Mouse (Mus musculus) cortical plate, adult 2 months (tissue): ENCODE results near the gene Cbx7. TPM values are rescaled to one million over a fixed set of nuclear protein-coding genes. Genes with fewer than 3 reads are reported as not detected.

Experiments used
- H3K27ac ChIP-seq: fragments of 200-500 bp; 2 replicates; pipeline ENCODE4 v1.5.1; 2012; ENCODE audit warnings: low read length, control low read depth, inconsistent platforms; ENCODE audit not compliant: insufficient read depth
- H3K4me1 ChIP-seq: fragments of 200-500 bp; 2 replicates; pipeline ENCODE4 v1.6.1; 2011; ENCODE audit warnings: low read length; ENCODE audit not compliant: control insufficient read depth, insufficient read depth
- H3K4me3 ChIP-seq: fragments of 200-500 bp; 2 replicates; pipeline ENCODE4 v1.5.1; 2011; ENCODE audit warnings: mild to moderate bottlenecking, low read length, control low read depth; ENCODE audit not compliant: insufficient read depth
- CTCF ChIP-seq: fragments of 200-500 bp; IDR thresholded peaks from 2 replicates; pipeline ENCODE4 v1.5.1; 2011; ENCODE audit warnings: mild to moderate bottlenecking, control low read depth, low read length; ENCODE audit not compliant: insufficient read depth; ENCODE audit errors: extremely low read depth
- POLR2A ChIP-seq: fragments of 200-500 bp; IDR thresholded peaks from 2 replicates; pipeline ENCODE4 v1.6.1; 2011; ENCODE audit warnings: mild to moderate bottlenecking, low read length, control low read depth; ENCODE audit not compliant: insufficient read depth; ENCODE audit errors: extremely low read depth
- polyA plus RNA-seq: library from polyadenylated mRNA; depleted of rRNA; stranded (reverse); fragments of >200 nt; gene quantifications from 2 replicates; pipeline ENCODE4 v1.2.3, GENCODE M21; 2012

Cbx7 gene
- polyA plus RNA-seq, 1 experiment = 58.4 TPM

DNA sequence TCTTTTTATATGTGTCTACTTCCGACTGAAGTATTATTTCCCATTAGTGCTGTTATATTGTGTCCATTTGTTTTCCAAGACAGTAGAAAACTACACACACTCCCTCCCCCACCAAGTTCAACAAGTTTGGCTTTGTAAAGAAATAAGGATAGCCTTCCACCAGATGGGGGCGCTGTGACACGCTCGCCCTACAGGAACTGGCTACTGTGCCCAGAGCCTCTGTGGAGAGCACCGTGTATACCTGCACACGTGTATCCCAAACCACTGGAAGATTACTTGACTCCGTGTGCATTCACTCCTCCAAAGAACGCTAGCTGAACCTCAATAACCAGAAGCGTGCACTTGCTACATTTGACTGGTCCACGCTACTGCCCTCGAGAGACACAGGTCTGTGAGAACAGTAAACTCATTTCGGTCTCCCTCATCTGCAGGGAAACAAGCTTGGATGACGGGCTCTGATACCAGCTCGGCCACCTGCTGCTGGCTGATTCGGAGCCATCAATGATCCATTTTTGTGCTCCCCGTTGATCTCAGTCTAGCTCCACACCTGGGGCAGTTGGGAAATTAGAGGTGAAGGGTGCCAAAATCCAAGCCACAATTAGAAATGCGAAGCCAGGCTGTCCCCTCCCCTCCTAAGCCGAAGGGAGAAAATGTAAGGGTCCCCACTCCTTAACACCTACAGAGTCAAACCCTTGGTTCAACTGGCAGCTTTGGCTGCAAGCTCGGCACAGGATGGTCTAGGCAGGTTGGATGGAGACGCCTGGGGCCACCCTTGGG is 79.3 kb downstream of the Cbx7 start, which contains the start of gene Apobec3:
Apobec3 (plus strand) TSS at position 224 of the 777 bp plus-strand sequence.
- peak within 1 kb of the TSS; percentile 32 for H3K4me3 ChIP-seq
- H3K4me1 ChIP-seq = no peaks in the 10 kb centered on the region
- TF ChIP-seq POLR2A (no peak), CTCF (peak; percentile 59)
- H3K27ac ChIP-seq = no peak within 1 kb of the TSS

DNA sequence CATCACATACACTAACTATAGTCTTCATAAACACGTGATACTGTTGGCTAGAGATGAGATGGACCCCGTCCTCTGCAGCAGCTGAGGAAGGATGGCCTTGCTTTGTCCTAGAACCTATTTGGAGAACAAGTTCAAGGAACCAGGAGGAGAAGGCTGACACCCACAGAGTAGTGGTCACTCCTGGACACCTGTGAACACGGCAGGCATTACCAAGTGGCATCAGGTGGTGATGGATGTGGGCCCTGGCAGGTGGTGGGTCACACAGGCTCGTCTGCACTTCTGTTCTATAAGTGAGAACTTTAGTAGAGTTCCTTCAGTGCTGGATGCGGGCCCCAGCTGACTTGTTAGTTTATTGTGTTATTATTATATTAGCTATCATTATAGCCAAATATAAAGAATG is 86.1 kb downstream of the Cbx7 start:
- no peak overlapping the region for H3K27ac ChIP-seq
- TF ChIP-seq POLR2A (no peak), CTCF (no peak)

DNA sequence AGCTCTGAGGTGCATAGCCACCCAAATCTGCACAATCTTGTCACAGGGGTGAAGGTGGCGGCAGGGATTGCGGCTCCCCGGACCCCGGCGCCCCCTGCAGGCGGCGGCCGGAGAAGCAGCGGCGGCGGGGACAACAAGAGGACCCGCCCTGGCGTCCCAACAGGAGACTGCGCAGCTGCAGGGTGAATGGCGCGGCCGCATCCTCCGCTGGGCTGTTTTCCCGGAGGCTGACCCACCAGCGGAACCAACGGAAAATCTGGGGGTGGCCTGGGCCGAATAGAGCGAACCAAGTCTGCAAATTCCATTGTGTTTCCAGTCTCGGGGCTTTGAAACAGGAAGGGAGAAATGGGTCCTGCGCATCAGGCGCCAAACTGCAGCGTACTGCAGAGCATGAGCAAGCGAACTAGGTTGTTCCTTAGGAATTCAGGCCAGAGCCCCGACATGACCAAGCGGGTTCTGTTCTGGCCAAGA is 87.5 kb downstream of the Cbx7 start:
- H3K4me1 ChIP-seq = peaks cover 2% of the 10 kb centered on the region; the same call in 1 of the 2 replicates
- TF ChIP-seq CTCF = peak; percentile 50
- TF ChIP-seq POLR2A = peak; percentile 65

More for the DNA sequence above, 86.1 kb downstream of the Cbx7 start:
- Histone ChIP-seq H3K4me3 (no peak overlapping the region), H3K4me1 (no peaks in the 10 kb centered on the region)

GRCm38 (mm10) chr15:79882623-79883267 is 88.2 kb downstream of the Cbx7 start:
- Histone ChIP-seq H3K4me3 (peak overlapping the region; percentile 45), H3K27ac (peak overlapping the region; percentile 30), H3K4me1 (peaks cover 2% of the 10 kb centered on the region; the same call in 1 of the 2 replicates)
- TF ChIP-seq POLR2A = peak; percentile 51
- TF ChIP-seq CTCF = no peak

More for the DNA sequence above, 87.5 kb downstream of the Cbx7 start:
- peak overlapping the region; percentile 45 for H3K4me3 ChIP-seq
- H3K27ac ChIP-seq = peak overlapping the region; percentile 70

DNA sequence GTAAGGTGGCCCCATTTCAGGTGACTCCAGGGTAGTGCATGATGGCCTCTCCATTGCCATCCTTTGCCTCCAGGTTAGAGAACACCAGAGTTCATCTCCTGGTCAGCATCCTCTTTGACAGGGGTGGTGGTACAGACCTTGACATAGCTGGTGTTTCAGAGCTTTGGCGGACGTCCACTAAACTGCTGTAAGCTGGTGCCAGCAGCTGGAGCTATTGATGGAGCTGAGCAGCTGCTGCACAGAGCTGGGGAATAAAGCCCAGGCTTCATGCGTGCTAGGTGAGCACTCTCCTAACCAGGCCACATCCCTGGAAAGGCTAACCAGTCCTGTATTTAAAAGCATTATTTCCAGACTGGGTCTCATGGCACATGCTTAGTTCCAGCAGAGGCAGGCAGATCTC is 90.4 kb downstream of the Cbx7 start:
- Histone ChIP-seq H3K4me3 (no peak overlapping the region), H3K4me1 (peaks cover 2% of the 10 kb centered on the region; the same call in 1 of the 2 replicates), H3K27ac (no peak overlapping the region)
- TF ChIP-seq CTCF = no peak
- no peak for TF ChIP-seq POLR2A

DNA sequence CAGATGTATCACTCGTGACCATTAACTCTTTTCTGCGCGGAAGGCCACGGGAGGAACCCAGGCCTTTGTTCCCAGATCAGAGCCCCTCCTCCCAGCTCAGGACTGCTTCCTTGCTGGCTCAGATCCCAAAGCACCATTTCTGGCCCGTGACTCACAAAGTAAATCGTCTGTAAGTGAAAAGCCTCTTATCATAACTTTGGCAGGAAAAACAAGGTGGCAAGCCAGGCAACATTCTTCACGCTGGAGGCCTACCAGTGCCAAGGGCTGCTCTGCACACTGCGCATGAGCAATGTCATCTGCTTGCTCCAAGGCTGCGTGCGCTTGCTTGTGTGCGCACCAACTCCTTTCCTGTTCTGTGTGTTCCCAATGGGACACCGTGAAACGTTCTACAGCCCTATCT is 91.6 kb downstream of the Cbx7 start:
- H3K4me3 ChIP-seq = no peak overlapping the region
- no peak overlapping the region for H3K27ac ChIP-seq
- peak; percentile 33; the same call in 1 of the 2 replicates for TF ChIP-seq POLR2A
- TF ChIP-seq CTCF = no peak
- peaks cover 2% of the 10 kb centered on the region; the same call in 1 of the 2 replicates for H3K4me1 ChIP-seq

GRCm38 (mm10) chr15:79878725-79879136 is 92.2 kb downstream of the Cbx7 start:
- no peak overlapping the region for H3K27ac ChIP-seq
- H3K4me3 ChIP-seq = no peak overlapping the region
- TF ChIP-seq CTCF = no peak
- TF ChIP-seq POLR2A = no peak
- H3K4me1 ChIP-seq = peaks cover 2% of the 10 kb centered on the region; the same call in 1 of the 2 replicates

GRCm38 (mm10) chr15:79875261-79875995 is 95.5 kb downstream of the Cbx7 start:
- H3K4me1 ChIP-seq = peaks cover 2% of the 10 kb centered on the region; the same call in 1 of the 2 replicates
- H3K27ac ChIP-seq = no peak overlapping the region
- TF ChIP-seq POLR2A (no peak), CTCF (no peak)
- no peak overlapping the region for H3K4me3 ChIP-seq

- no peak overlapping the region for H3K27ac ChIP-seq
- TF ChIP-seq POLR2A = no peak
- no peak for TF ChIP-seq CTCF
- H3K4me1 ChIP-seq = no peaks in the 10 kb centered on the region
- no peak overlapping the region for H3K4me3 ChIP-seq
Measured at GRCm38 (mm10) chr15:79873995-79874394, 96.9 kb downstream of the Cbx7 start.
